Mouse (Mus musculus): ENCODE measurements around the gene Ice2.

Gene Ice2

GRCm38 (mm10) chr9:69458982-69459381 is 61.3 kb downstream of the Ice2 start:
- DNase-seq (ENCODE audit: low spot score): no peak

GRCm38 (mm10) chr9:69459876-69460275 is 62.2 kb downstream of the Ice2 start:
- DNase-seq (ENCODE audit: low spot score): no peak

- DNase-seq (ENCODE audit: low spot score): no peak
Observed at GRCm38 (mm10) chr9:69463046-69463445, 65.3 kb downstream of the Ice2 start.

- no peak for DNase-seq (ENCODE audit: low spot score)
Observed at GRCm38 (mm10) chr9:69464109-69464756, 66.5 kb downstream of the Ice2 start.

- no peak for DNase-seq (ENCODE audit: low spot score)
Observed at GRCm38 (mm10) chr9:69466098-69466497, 68.4 kb downstream of the Ice2 start.

- DNase-seq (ENCODE audit: low spot score): no peak
Observed at GRCm38 (mm10) chr9:69467310-69467939, 69.7 kb downstream of the Ice2 start.

GRCm38 (mm10) chr9:69468991-69469390 is 71.3 kb downstream of the Ice2 start:
- no peak for DNase-seq (ENCODE audit: low spot score)

- DNase-seq (ENCODE audit: low spot score): no peak
Observed at GRCm38 (mm10) chr9:69470362-69470761, 72.7 kb downstream of the Ice2 start.

- DNase-seq (ENCODE audit: low spot score): no peak
Observed at GRCm38 (mm10) chr9:69470921-69471320, 73.2 kb downstream of the Ice2 start.

GRCm38 (mm10) chr9:69472724-69473123 is 75.0 kb downstream of the Ice2 start:
- DNase-seq (ENCODE audit: low spot score): no peak

- DNase-seq (ENCODE audit: low spot score): no peak
Observed at GRCm38 (mm10) chr9:69475873-69476272, 78.2 kb downstream of the Ice2 start.

GRCm38 (mm10) chr9:69477195-69477823 is 79.6 kb downstream of the Ice2 start:
- no peak for DNase-seq (ENCODE audit: low spot score)

- no peak for DNase-seq (ENCODE audit: low spot score)
Observed at GRCm38 (mm10) chr9:69477824-69478222, 80.1 kb downstream of the Ice2 start.

GRCm38 (mm10) chr9:69480344-69480743 is 82.6 kb downstream of the Ice2 start:
- no peak for DNase-seq (ENCODE audit: low spot score)

Measured in urinary bladder, postnatal 10 days (tissue).